Mouse (Mus musculus) megakaryocyte, embryonic 14.5 days (primary cell): ENCODE measurements around the gene Vwa8.

Source experiments
- FLI1 ChIP-seq: IDR thresholded peaks from 2 replicates; pipeline ENCODE4 v1.6.1; 2012; ENCODE audit warnings: low read length, inconsistent platforms, mixed read lengths
- GATA1 ChIP-seq: IDR thresholded peaks from 3 replicates; pipeline ENCODE4 v1.6.1; 2012; ENCODE audit warnings: mixed read lengths, low read length, inconsistent platforms, borderline replicate concordance

GRCm38 (mm10) chr14:79142342-79142741 is 293.5 kb downstream of the Vwa8 start:
- TF ChIP-seq GATA1 = no peak
- TF ChIP-seq FLI1 = no peak
